Mouse (Mus musculus) WW6 (cell line): ENCODE results near the gene Trabd2b.

ENCODE experiments used
- DNase-seq: peaks from one replicate; pipeline ENCODE4 v3.0.0-alpha.2; 2013; ENCODE audit warnings: low read depth, low spot score

Trabd2b gene

GRCm38 (mm10) chr4:114492157-114492556, 85.6 kb downstream of the Trabd2b start:
- DNase-seq, result no peak

DNA sequence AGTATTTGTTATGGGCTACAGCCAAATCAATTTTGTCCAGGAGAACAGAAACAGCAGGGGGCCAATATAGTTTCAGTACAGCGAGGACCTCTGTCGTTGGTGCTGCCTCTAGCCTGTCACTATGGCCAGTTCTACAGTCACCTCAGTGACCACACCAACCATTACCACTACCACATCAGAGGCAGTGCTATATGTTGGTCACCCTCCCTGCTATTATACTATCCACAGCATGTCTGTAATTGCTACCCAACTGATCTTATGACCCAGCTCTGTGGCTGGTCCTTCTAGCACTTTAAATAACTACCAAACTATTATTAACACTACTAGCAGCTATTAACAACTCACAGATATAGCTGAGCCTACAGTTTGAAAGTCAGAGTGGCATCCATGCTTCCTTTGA, 87.5 kb downstream of the Trabd2b start:
- no peak for DNase-seq

DNA sequence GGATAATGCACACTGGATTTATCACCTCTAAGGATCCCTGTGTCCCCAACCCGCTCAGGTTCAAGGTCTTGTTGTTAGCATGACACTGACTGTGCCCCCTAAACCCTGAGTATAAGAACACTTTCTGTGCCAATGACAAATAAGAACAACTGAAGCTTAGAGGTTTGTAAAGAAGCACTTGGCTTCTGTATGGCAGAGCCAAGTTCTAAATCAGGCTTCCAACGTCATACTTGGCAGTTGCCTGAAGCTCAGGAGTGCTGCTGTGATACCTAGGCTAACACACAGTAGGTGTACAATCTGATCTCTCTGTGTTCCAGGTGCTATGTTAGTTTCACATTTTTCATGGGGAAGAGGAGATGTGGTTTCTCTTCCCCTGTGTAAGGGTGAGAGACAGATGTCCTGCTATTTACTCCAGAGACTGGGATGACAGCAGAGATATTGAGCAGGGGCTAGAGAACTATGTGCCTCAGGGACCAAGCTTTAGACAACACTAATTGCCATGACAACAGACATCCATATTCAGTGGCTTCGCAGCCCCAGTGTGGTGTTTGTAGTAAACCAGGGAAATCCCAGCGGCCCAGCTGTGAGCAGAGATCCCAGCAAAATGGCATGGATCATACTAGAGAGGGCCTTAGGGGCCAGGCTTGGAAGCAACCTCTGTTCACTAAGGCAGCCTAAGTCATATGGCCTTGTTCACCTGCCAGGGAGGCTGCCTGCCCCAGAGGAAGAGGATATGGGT, 89.3 kb downstream of the Trabd2b start:
- DNase-seq, result no peak

DNA sequence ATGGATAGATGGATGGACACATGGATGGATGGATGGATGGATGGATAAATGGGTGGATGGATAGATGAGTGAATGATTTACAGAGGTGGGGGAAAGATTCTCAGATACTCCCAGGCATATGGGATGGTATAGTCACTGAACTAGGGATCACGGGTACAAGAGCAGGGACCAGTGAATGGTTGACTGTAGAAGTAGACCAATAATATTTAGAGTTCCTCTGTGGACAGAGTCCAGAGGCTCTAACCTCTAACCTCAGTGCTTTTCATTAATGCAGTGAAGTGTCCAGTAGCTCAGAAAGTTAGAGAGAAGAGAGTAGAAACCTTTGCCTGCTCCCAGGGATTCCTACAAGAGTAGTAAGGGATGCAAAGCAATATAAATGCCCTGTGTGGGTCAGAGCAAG, 93.1 kb downstream of the Trabd2b start:
- DNase-seq, result no peak

DNA sequence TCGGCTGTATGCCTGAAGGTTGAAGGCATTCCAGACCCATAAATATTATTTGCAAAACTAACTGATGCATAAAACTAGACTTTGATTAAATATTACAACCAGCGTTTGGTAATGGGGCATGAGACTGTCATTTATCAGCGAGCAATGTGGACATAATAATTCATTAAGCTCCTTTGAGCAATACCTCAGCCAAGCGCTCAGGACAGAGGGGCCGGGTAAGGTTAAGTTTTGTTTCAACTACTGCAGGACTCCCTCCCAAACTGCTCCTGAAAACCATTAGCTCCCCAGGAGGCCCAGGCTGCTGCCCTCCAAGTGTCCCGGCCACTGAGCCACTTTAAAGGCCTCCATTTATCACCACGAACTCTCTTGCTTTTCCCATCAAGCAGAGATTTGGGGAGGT, 93.8 kb downstream of the Trabd2b start:
- DNase-seq, result no peak

GRCm38 (mm10) chr4:114501048-114501447, 94.5 kb downstream of the Trabd2b start:
- no peak for DNase-seq

DNA sequence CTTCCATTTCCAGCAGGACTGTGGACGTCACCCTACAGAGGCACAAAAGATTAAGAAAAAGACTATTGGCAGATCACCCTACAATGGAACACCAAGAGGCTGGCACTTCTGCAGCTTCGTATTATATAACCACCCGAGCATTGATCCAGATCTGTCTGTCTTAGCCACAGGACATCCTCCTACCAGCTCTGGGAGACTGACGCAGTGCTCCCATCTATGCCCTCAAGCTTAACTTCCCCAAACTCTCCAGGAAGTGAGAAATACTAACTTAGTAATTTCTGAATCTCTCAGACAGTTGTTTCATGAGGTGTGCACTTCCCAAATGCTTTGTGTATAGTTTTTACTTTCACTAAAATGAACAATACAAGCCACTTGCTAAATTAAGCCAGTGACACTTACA, 95.1 kb downstream of the Trabd2b start:
- no peak for DNase-seq

GRCm38 (mm10) chr4:114504227-114505041, 97.9 kb downstream of the Trabd2b start:
- no peak for DNase-seq

- no peak for DNase-seq
These were observed 103.1 kb downstream of the Trabd2b start for GRCm38 (mm10) chr4:114509601-114510000.

DNA sequence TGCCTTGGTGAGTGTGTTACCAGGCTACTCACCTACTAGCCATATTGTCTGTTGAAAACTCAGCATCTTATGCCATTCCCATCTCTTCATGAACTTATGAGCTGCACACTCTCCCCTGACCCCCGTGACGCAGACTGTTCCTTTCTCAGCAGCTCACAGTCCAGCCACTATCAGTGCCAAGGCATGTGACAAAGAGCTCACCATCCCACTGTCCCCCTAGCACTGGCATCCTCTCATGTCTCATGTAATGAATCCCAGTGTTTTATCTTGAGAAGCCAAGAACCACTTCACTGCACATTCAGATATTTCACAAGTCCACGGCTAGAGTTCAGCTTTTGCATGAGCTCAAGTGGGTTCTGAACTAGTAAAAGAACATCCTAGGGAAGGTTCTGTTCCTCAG, 105.1 kb downstream of the Trabd2b start:
- DNase-seq, result no peak

DNA sequence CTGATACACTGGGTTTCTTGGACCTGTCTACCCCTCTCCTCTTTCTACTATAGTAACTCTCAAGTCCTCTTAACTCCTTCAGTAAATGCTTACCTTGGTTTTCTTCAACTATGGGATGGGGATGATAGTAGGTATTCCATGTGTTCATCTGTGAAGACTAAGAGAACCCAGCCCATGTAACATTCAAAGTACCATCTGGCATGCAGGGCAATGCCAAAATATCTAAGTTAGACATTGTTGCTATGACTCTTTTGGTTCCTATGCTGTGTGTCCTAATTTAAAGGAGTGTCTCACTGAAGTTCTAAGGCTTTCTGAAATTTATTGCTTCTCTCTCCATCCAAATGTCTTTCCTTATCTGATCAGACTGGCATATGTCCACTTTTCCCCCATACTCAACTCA, 106.6 kb downstream of the Trabd2b start:
- DNase-seq, result no peak

GRCm38 (mm10) chr4:114515330-114515771, 108.8 kb downstream of the Trabd2b start:
- no peak for DNase-seq

- DNase-seq, result no peak
These were observed 110.1 kb downstream of the Trabd2b start for GRCm38 (mm10) chr4:114516651-114517050.

DNA sequence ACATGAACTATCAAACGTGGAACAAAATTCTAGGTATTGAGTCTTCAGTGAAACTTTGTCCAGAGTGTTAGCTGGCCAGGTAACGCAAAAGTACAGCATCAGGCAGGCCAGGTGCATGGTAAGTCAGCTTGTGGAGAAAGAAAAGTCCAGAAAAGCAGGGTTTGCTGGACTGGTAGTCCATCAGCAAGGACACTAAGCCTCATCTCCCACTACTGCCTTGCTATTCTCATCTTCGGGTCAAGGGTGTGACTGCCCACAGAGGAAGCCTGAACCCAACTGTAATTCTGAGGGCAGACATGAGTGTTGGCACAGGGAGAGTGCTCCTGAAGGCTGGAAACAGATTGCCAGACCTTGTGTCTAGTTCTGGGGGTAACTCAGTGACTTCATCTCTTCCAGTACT, 111.5 kb downstream of the Trabd2b start:
- no peak for DNase-seq

GRCm38 (mm10) chr4:114518571-114518970, 112.0 kb downstream of the Trabd2b start:
- DNase-seq, result no peak

DNA sequence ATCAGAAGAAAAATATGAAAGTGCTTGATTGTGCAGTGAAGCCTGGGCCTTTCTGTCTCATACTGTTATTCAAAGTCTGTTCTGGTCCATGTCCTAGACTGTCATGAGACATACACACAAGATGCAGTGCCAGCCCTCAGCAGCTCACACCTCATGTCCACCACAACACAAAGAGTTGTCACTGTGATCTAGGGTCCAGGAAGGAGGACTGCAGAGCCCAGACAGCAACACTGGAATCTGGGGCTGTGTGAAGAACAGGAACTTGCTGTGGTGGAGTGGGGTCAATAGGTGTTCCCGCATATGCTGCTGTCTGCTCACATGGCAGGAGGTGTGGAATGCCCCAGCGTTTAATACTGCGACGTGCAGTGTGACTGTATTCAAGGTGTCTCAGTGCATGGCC, 112.8 kb downstream of the Trabd2b start:
- no peak for DNase-seq

- DNase-seq, result no peak
These were observed 113.4 kb downstream of the Trabd2b start for GRCm38 (mm10) chr4:114519966-114520365.

GRCm38 (mm10) chr4:114523335-114524188, 117.0 kb downstream of the Trabd2b start:
- no peak for DNase-seq

GRCm38 (mm10) chr4:114531591-114531990, 125.1 kb downstream of the Trabd2b start:
- no peak for DNase-seq

- DNase-seq, result no peak
These were observed 127.6 kb downstream of the Trabd2b start for GRCm38 (mm10) chr4:114533894-114534754.

DNA sequence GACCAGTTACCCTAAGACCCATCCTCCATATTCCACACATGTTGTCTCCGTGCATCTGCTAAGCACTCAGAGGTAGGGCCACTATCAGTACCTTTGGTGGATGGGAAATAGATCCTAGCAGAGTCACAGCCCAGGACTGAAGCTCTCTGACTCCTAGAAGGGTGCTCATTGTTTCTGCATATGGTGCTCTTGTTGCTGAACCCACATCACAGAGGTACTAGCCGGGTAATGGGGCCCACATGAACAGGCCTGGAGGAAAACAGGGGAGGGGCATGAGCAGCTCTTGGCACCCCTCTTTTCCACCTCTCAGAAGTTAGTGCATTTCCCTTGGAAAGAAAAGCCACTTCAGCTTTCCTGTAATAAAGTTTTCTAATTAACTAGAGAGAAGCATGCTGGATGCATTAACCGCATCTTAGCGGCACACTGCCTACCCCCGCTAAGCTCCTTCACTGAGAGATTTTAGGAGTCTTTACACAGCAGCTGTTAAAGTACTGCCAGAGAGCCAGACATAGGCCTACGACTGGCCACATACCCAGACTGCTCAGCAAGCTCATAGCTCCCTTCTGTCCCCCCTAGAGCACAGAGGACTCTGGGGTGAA, 131.0 kb downstream of the Trabd2b start:
- DNase-seq, result no peak
